Mouse (Mus musculus): ENCODE measurements around the gene Tmem72.

- TF ChIP-seq CTCF (IDR thresholded peaks at IDR 0.05; ENCODE audit: extremely low read depth, insufficient read length, insufficient replicate concordance, low read depth, low read length), result no peak
- TF ChIP-seq POLR2A (IDR thresholded peaks at IDR 0.05; ENCODE audit: low read depth, low read length), result no peak
Observed at GRCm38 (mm10) chr6:116756364-116756763, 39.7 kb upstream of the Tmem72 start.

Measured in small intestine, adult 2 months (tissue).